Mouse (Mus musculus) CD8-positive naive resting alpha-beta T cell, adult 2 months (primary cell): ENCODE measurements around the gene Gtf2h2.
"Not testable (repeated sequence)": the region's sequence is repeated elsewhere in the genome, so short reads cannot be mapped to it uniquely, and the experiment has no call there.

Experiments used
- DNase-seq, 2 experiments: peaks; one replicate each; pipeline ENCODE4 v3.0.0; 2022; ENCODE audit warnings: low read depth in 2 of 2, low spot score in 2 of 2

Gtf2h2 gene

GRCm38 (mm10) chr13:100492061-100492787, at the start of gene Gtf2h2:
Gene Gtf2h2, minus strand, starts transcription at chr13:100492579.
- peak; percentile 83 to 85 for DNase-seq

GRCm38 (mm10) chr13:100536149-100536548, 43.8 kb upstream of the Gtf2h2 start:
- no peak for DNase-seq

GRCm38 (mm10) chr13:100532788-100533365, 40.5 kb upstream of the Gtf2h2 start:
- no peak for DNase-seq

- no peak for DNase-seq
These were observed 34.3 kb upstream of the Gtf2h2 start for GRCm38 (mm10) chr13:100526649-100527038.

- no peak for DNase-seq
These were observed 33.7 kb upstream of the Gtf2h2 start for GRCm38 (mm10) chr13:100525935-100526648.

GRCm38 (mm10) chr13:100524896-100525295, 32.5 kb upstream of the Gtf2h2 start:
- no peak for DNase-seq

GRCm38 (mm10) chr13:100523698-100524097, 31.3 kb upstream of the Gtf2h2 start:
- DNase-seq = no peak

GRCm38 (mm10) chr13:100521724-100522591, 29.6 kb upstream of the Gtf2h2 start:
- DNase-seq = no peak

- no peak for DNase-seq
These were observed 26.8 kb upstream of the Gtf2h2 start for GRCm38 (mm10) chr13:100519162-100519561.

GRCm38 (mm10) chr13:100518191-100518590, 25.8 kb upstream of the Gtf2h2 start:
- no peak for DNase-seq

GRCm38 (mm10) chr13:100517652-100518153, 25.3 kb upstream of the Gtf2h2 start:
- DNase-seq = no peak

GRCm38 (mm10) chr13:100516213-100517105, 24.1 kb upstream of the Gtf2h2 start:
- no peak for DNase-seq

GRCm38 (mm10) chr13:100512792-100513191, 20.4 kb upstream of the Gtf2h2 start:
- no peak for DNase-seq

GRCm38 (mm10) chr13:100511860-100512364, 19.5 kb upstream of the Gtf2h2 start:
- no peak for DNase-seq

- no peak for DNase-seq
These were observed 18.9 kb upstream of the Gtf2h2 start for GRCm38 (mm10) chr13:100511146-100511859.

GRCm38 (mm10) chr13:100499625-100500024, 7.2 kb upstream of the Gtf2h2 start:
- DNase-seq = not testable (repeated sequence)

GRCm38 (mm10) chr13:100495337-100495736, 3.0 kb upstream of the Gtf2h2 start:
- no peak for DNase-seq

GRCm38 (mm10) chr13:100494370-100494769, 2.0 kb upstream of the Gtf2h2 start:
- DNase-seq = not testable (repeated sequence)

GRCm38 (mm10) chr13:100493313-100493712, 934 bp upstream of the Gtf2h2 start:
- DNase-seq = no peak
